Mouse (Mus musculus): ENCODE results near the gene Sirt7. TPM values are rescaled to one million over a fixed set of nuclear protein-coding genes. Genes with fewer than 3 reads are reported as not detected.

Sirt7 gene
- total and polyA plus RNA-seq, 3 experiments = 74.4 to 91.3 (median 75.2) TPM

- TF ChIP-seq ETS1 (conservative IDR thresholded peaks at IDR 0.05; ENCODE audit: low read depth, low read length) = peak; percentile 18; the same call in 1 of the 2 replicates
Measured at GRCm38 (mm10) chr11:120672687-120673593, 47.9 kb upstream of the Sirt7 start, which contains the start of gene Aspscr1 (continued).

- H3K27me3 ChIP-seq (replicated peaks) = peaks cover 33% of the 10 kb centered on the region
- peaks cover 0 to under 1% of the 10 kb centered on the region in 2 experiments; a peak in 1 of 4 replicates for H3K4me1 ChIP-seq (ENCODE audit: control insufficient read depth in 1 of 2, insufficient read depth in 2 of 2)
- no peaks in the 10 kb centered on the region for H3K36me3 ChIP-seq (replicated peaks in 1 of 2; ENCODE audit: control insufficient read depth in 1 of 2, insufficient read depth in 1 of 2, low read length in 1 of 2)
- TF ChIP-seq USF1 (IDR thresholded peaks at IDR 0.05; ENCODE audit: low read depth, low read length) (no peak), MXI1 (IDR thresholded peaks at IDR 0.05; ENCODE audit: low read depth, low read length) (no peak), ZNF384 (IDR thresholded peaks at IDR 0.05; ENCODE audit: low read depth, low read length) (no peak), JUN (IDR thresholded peaks at IDR 0.05; ENCODE audit: insufficient read depth, low read depth, low read length) (no peak), POLR2A (IDR thresholded peaks at IDR 0.05; ENCODE audit: low read depth, low read length) (no peak), ZKSCAN1 (IDR thresholded peaks at IDR 0.05; ENCODE audit: borderline replicate concordance, low read depth, low read length) (no peak), TBP (conservative IDR thresholded peaks at IDR 0.05; ENCODE audit: low read depth, low read length) (no peak), MAFK (IDR thresholded peaks at IDR 0.05; ENCODE audit: insufficient replicate concordance, low read length) (no peak), ETS1 (conservative IDR thresholded peaks at IDR 0.05; ENCODE audit: low read depth, low read length) (no peak), RCOR1 (conservative IDR thresholded peaks at IDR 0.05; ENCODE audit: low read depth, low read length) (no peak), ELF1 (IDR thresholded peaks at IDR 0.05; ENCODE audit: low read depth, low read length) (no peak), UBTF (IDR thresholded peaks at IDR 0.05; ENCODE audit: low read depth, low read length) (no peak), E2F4 (IDR thresholded peaks at IDR 0.05; ENCODE audit: insufficient replicate concordance, low read depth, low read length) (no peak), ZC3H11A (IDR thresholded peaks at IDR 0.05; ENCODE audit: low read depth, low read length) (no peak), HCFC1 (IDR thresholded peaks at IDR 0.05; ENCODE audit: low read depth, low read length) (no peak), GABPA (IDR thresholded peaks at IDR 0.05; ENCODE audit: insufficient replicate concordance, low read depth, low read length) (no peak), KAT2A (IDR thresholded peaks at IDR 0.05; ENCODE audit: insufficient replicate concordance, low read length) (no peak)
- no peak overlapping the region for H3K4me3 ChIP-seq (replicated peaks in 1 of 3; ENCODE audit: low read depth in 2 of 3, low read length in 2 of 3, poor library complexity in 1 of 3)
- dilution Hi-C loops (cut with MboI; ENCODE audit: extremely low pct_ligation_motif_present, extremely low pct_unique_long_range_greater_than_20kb, low sequenced_read_pairs) (no loop called here), in situ Hi-C loops (cut with MboI; ENCODE audit: low pct_ligation_motif_present, low pct_unique_long_range_greater_than_20kb, low sequenced_read_pairs) (no loop called here)
- H3K9ac ChIP-seq (ENCODE audit: insufficient read depth, low read depth) = no peak overlapping the region
- H3K79me2 ChIP-seq (replicated peaks; ENCODE audit: control insufficient read depth, extremely low read depth, insufficient read depth, poor library complexity, severe bottlenecking) = no peaks in the 10 kb centered on the region
- H3K4me2 ChIP-seq (ENCODE audit: insufficient read depth, low read depth, poor library complexity, severe bottlenecking) = no peak overlapping the region
- DNase-seq (ENCODE audit: extremely low read depth) = no peak
- no peaks in the 10 kb centered on the region for H3K9me3 ChIP-seq (replicated peaks; ENCODE audit: low read length)
- H3K27ac ChIP-seq (ENCODE audit: insufficient read depth, low read depth) = no peak overlapping the region
Measured at GRCm38 (mm10) chr11:120666617-120667016, 41.6 kb upstream of the Sirt7 start.

All from CH12.LX (cell line).